Mouse (Mus musculus) embryo, embryonic 11 days (tissue): ENCODE measurements around the gene Zfp174.
"Not testable (repeated sequence)": the region's sequence is repeated elsewhere in the genome, so short reads cannot be mapped to it uniquely, and the experiment has no call there.

Source experiments
- DNase-seq: peaks from one replicate; pipeline ENCODE4 v3.0.0-alpha.2; 2015

Zfp174 gene

GRCm38 (mm10) chr16:3846711-3847518 lies at the start of gene Zfp174:
Gene Zfp174, plus strand, starts transcription at chr16:3847268.
- peak; percentile 96 for DNase-seq

DNA sequence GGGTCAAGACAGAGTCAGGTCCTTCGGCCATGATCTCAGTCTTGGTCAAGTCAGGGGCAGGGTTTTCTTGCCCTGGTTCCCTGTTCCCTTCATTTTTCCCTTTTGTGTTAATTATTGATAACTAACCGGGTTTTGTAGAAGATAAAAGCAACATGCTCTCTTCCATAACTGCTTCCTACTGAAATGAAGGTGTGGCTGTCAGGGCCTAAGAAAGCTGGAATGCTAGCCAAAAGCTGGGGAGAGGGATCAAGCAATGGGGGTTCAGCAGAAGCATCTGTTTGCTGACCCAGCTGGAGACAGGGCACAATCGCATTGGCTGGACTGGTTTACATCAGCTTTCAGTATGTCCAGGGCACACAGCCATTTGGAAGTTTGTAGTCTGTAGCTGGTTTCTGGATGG lies 38.9 kb upstream of the Zfp174 start:
- DNase-seq: no peak

- not testable (repeated sequence) for DNase-seq
These were observed 32.4 kb upstream of the Zfp174 start for GRCm38 (mm10) chr16:3814667-3815066.

- DNase-seq: no peak
These were observed 26.9 kb upstream of the Zfp174 start for GRCm38 (mm10) chr16:3820202-3820601.

DNA sequence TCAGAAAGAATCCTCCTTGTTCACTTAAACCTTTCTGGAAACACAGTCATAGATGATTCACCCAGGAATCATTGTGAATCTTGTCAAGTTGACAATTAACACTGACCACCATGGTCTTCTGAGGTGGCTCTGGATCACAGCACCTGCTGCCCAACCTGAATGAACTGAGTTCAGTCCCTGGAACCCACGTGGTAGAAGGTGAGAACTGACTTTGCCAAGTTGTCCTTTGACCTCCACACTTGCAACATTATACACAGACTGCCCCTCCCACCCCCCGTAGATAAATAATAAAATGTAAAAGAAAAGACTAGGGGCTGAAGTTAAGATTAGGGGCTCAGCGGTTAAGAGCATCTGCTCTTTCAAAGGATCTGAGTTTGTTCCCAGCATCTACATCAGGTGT lies 19.0 kb upstream of the Zfp174 start:
- DNase-seq: no peak

GRCm38 (mm10) chr16:3829727-3830126 lies 17.3 kb upstream of the Zfp174 start:
- DNase-seq: no peak

GRCm38 (mm10) chr16:3830588-3831109 lies 16.4 kb upstream of the Zfp174 start, which contains the start of gene Olfr15:
Gene Olfr15, plus strand, starts transcription at chr16:3830878.
- peak; percentile 8 for DNase-seq

- DNase-seq: no peak
These were observed 11.6 kb upstream of the Zfp174 start for GRCm38 (mm10) chr16:3835461-3835860.

- peak; percentile 23 for DNase-seq
These were observed 7.7 kb upstream of the Zfp174 start for GRCm38 (mm10) chr16:3839157-3839885.

- peak; percentile 5 for DNase-seq
These were observed 4.1 kb upstream of the Zfp174 start for GRCm38 (mm10) chr16:3842989-3843388.

- DNase-seq: no peak
These were observed 3.3 kb upstream of the Zfp174 start for GRCm38 (mm10) chr16:3843796-3844195.

GRCm38 (mm10) chr16:3847871-3848270 lies 803 bp downstream of the Zfp174 start:
- peak; percentile 9 for DNase-seq

GRCm38 (mm10) chr16:3848416-3848815 lies 1.3 kb downstream of the Zfp174 start:
- no peak for DNase-seq

- DNase-seq: not testable (repeated sequence)
These were observed 4.2 kb downstream of the Zfp174 start for GRCm38 (mm10) chr16:3851301-3851700.

DNA sequence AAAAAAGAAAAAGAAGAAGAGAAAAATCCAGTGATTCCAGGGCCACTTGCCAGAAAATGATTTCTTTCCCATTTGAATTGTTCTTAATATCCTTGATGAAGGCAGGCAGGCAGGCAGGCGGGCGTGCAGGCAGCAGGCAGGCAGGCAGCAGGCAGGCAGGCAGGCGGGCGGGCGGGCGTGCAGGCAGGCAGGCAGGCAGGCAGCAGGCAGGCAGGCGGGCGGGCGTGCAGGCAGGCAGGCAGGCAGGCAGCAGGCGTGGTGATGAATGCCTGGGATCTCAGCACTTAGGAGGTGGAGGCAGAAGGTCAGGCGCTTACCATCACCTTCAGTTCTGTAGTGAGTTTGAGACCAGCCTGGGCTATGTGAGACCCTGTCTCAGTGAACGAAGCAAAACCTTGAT lies 5.5 kb downstream of the Zfp174 start:
- peak; percentile 35 for DNase-seq

DNA sequence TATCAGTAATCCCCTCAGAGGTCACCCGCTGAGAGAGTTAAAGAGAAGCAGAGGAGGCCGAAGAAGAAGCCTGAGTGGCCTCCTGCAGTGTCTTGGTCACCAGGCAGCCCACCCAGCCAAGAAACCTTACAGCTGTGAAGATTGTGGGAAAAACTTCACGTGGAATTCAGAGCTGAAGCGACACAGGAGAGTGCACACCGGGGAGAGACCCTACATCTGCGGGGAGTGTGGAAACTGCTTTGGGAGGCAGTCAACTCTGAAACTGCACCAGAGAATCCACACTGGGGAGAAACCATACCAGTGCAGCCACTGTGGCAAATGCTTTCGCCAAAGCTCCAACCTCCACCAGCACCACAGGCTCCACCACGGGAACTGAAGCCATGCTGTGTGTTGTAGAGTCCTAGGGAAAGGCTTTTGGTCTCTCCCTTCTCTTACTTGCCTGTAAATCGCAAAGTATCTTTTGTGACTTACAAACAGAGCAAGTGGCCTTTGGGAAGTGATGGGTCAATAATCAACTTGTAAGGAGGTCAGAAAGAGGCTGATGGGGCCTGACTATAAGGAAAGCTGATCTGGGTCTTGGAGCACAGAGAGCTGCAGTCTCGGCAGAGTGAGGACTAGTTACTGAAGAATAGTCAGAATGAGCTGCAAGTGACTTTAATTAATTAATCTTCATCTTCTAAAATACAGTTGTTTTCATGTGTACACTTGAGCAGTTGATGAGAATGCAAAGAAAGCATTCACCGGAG lies 7.5 kb downstream of the Zfp174 start:
- DNase-seq: no peak

DNA sequence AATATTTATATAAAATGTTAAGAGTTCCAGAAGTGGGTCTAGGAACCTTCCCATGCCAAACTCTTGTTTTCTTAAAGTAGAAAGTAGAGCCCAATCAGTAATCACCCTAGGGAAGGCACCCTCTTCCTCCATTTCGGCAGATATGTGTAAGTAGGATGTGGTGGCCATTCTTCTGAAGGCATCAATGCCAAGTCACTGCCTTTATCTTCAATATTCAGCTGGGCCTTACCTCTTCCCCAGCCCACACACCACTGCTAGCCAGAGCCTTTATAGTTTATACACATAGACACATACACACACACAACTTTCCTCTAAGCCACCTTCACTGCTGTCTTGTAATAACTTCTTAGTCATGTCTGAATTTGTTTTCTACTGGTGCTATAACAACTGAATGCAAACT lies 8.7 kb downstream of the Zfp174 start:
- no peak for DNase-seq

DNA sequence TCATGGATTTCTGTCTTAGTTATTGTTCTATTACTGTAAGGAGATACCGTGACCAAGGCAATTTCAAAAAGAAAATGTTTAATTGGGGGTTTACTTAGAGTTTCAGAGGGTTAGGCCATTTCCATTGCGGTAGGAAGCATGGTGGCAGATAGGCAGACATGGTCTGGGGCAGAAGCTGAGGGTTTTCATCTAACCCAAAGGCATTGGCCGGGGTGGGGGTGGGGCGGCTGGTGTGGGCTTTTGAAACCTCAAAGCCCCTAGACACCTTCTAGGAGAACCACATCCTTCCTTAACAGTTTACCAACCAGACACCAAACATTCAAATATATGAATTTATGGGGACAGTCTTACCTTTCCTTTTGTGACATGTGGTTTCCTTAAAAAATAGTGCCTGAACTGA lies 12.2 kb downstream of the Zfp174 start:
- DNase-seq: no peak

DNA sequence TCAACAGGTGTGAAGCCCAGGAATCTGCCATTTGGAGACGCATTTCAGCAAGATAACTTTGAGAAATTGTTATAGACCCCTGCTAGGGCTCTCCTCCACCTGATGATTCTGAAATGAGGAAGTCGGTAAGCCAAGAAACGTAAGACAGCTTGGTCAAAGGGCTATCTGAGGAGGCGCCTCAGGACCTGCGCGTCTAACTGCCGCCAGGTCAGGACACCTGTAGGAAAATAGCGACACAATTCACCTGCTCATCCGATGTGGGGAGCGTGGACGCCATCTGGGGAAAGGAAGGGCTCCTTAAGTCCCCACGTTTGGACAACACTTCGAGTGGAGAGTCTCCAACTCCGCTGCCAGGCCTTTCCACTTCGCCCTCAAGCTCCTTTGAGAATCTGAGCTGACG lies 24.7 kb downstream of the Zfp174 start:
- no peak for DNase-seq

DNA sequence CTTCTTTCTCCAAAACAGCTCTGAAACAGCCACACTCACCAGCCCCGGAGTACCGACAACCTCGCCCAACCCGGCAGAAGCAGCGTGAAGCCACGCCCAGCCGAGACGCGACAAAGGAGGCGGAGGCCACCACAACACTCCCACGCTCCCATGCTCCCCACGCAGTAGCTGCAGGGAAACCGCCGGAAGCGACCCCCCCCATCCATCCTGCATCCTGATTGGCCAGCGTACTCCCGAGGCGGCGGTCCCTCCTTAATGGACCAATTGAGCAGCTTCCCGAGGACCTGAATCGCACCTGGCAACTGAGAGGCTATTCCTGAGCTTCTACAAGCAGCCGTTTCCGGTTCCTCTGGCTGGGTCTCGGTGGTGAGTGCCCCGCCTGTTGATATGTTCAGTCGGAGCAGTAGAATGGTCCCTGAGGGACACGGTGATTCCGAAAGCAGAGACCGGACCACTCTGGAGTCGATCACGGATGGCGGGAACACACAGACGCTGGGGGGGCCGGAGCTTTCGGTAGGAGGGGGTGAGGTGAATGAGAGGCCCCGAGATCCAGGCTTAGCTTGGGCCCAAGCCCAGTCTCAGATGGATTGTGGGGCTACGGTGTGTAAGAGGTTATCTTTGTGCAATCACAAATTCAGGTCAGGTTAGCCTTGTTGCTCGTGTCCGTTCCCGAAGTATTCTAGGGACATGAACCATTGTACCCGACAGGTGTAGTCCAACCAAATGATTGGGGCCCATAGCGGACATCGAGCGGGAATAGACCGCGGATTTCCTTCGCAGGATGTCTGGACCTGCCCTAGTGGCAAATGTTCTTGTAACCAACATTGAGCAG lies 25.4 kb downstream of the Zfp174 start, which contains the start of gene Naa60:
Gene Naa60, plus strand, starts transcription at position 160 of the 832 bp plus-strand sequence.
- peak; percentile 94 for DNase-seq

GRCm38 (mm10) chr16:3876346-3876745 lies 29.3 kb downstream of the Zfp174 start:
- DNase-seq: no peak
